Mouse (Mus musculus) liver, embryonic 14.5 days (tissue): Measurements from ENCODE around the gene P3h2. TPM values are rescaled to one million over a fixed set of nuclear protein-coding genes. Genes with fewer than 3 reads are reported as not detected.

Experiments
- ATAC-seq: fragments of 200-750 bp; cut with Nextera tagmentation; 2 replicates; pipeline ENCODE4 v1.8.0; 2017; ENCODE audit warnings: moderate number of reproducible peaks, mild to moderate bottlenecking, moderate library complexity; ENCODE audit not compliant: insufficient read depth
- DNase-seq, 3 experiments: peaks; one replicate each; pipeline ENCODE4 v3.0.0-alpha.2; 2012 to 2013; ENCODE audit warnings: low read depth in 3 of 3, low spot score in 3 of 3
- H3K27ac ChIP-seq: fragments of 300-500 bp; sonication (generic); 2 replicates; pipeline ENCODE4 v1.5.1; 2014; ENCODE audit warnings: moderate library complexity, mild to moderate bottlenecking, control low read depth, inconsistent platforms
- H3K27me3 ChIP-seq: fragments of 300-500 bp; sonication (generic); 2 replicates; pipeline ENCODE4 v1.6.1; 2014; ENCODE audit warnings: mild to moderate bottlenecking, low read length, moderate library complexity; ENCODE audit not compliant: control insufficient read depth, insufficient read depth
- H3K36me3 ChIP-seq: fragments of 300-500 bp; sonication (generic); replicated peaks from 2 replicates; pipeline ENCODE4 v1.6.1; 2014; ENCODE audit warnings: low read depth; ENCODE audit not compliant: control insufficient read depth, insufficient read depth
- H3K4me1 ChIP-seq, 2 experiments: fragments of 200-500 bp in 1 of 2; fragments of 300-500 bp in 1 of 2; sonication (generic) in 1 of 2; replicated peaks; 2 replicates each; pipeline ENCODE4 v1.6.1; 2012 to 2014; ENCODE audit warnings: antibody characterized with exemption in 1 of 2, inconsistent platforms in 1 of 2, low read length in 1 of 2; ENCODE audit not compliant: control insufficient read depth in 2 of 2, insufficient read depth in 2 of 2
- H3K4me2 ChIP-seq: fragments of 300-500 bp; sonication (generic); 2 replicates; pipeline ENCODE4 v1.6.1; 2014; ENCODE audit warnings: low read depth, mild to moderate bottlenecking, control low read depth, moderate library complexity
- H3K4me3 ChIP-seq, 2 experiments: fragments of 200-500 bp in 1 of 2; fragments of 300-500 bp in 1 of 2; sonication (generic) in 1 of 2; 2 replicates each; pipeline ENCODE4 v1.5.1; 2012 to 2014; ENCODE audit warnings: low read depth in 2 of 2, low read length in 2 of 2, mild to moderate bottlenecking in 2 of 2, control low read depth in 1 of 2, inconsistent platforms in 1 of 2, moderate library complexity in 1 of 2; ENCODE audit not compliant: insufficient read depth in 1 of 2
- H3K9ac ChIP-seq: fragments of 300-500 bp; sonication (generic); replicated peaks from 2 replicates; pipeline ENCODE4 v1.6.1; 2014; ENCODE audit warnings: mild to moderate bottlenecking, control low read depth, moderate library complexity
- H3K9me3 ChIP-seq: fragments of 300-500 bp; sonication (generic); 2 replicates; pipeline ENCODE4 v1.6.1; 2016; ENCODE audit warnings: low read length, mixed read lengths; ENCODE audit not compliant: control insufficient read depth
- CTCF ChIP-seq: IDR thresholded peaks from 2 replicates; pipeline ENCODE4 v1.5.1; 2016; ENCODE audit warnings: antibody characterized with exemption, low read depth, control low read depth
- EP300 ChIP-seq: IDR thresholded peaks from 2 replicates; pipeline ENCODE4 v1.6.1; 2016; ENCODE audit warnings: antibody characterized with exemption, low read depth
- WGBS: fragments of 180-500 bp; shearing (Covaris S2); extraction: QIAGEN DNeasy Blood & Tissue Kit; methylation state at CpG from one replicate; pipeline ENCODE4 v1.1.7; 2014; ENCODE audit not compliant: insufficient replicate concordance; 5-methylcytosine and 5-hydroxymethylcytosine counted together
- polyA plus RNA-seq, 2 experiments: library from polyadenylated mRNA; depleted of rRNA in 1 of 2; stranded (reverse) in 1 of 2; unstranded in 1 of 2; fragments of >200 nt; fragmentation: Nextera tagmentation in 1 of 2; extraction: Ambion mirVana in 1 of 2; gene quantifications; 2 replicates each; pipeline versions ENCODE4 v1.2.1 to v1.2.3; 2012 to 2014

P3h2 gene
- 0.50 and 0.89 TPM in 2 replicates for polyA plus RNA-seq (2012; rRNA removed)
- polyA plus RNA-seq (2014; fragmentation: Nextera tagmentation; extraction: Ambion mirVana): 0.67 and 0.86 TPM in 2 replicates

DNA sequence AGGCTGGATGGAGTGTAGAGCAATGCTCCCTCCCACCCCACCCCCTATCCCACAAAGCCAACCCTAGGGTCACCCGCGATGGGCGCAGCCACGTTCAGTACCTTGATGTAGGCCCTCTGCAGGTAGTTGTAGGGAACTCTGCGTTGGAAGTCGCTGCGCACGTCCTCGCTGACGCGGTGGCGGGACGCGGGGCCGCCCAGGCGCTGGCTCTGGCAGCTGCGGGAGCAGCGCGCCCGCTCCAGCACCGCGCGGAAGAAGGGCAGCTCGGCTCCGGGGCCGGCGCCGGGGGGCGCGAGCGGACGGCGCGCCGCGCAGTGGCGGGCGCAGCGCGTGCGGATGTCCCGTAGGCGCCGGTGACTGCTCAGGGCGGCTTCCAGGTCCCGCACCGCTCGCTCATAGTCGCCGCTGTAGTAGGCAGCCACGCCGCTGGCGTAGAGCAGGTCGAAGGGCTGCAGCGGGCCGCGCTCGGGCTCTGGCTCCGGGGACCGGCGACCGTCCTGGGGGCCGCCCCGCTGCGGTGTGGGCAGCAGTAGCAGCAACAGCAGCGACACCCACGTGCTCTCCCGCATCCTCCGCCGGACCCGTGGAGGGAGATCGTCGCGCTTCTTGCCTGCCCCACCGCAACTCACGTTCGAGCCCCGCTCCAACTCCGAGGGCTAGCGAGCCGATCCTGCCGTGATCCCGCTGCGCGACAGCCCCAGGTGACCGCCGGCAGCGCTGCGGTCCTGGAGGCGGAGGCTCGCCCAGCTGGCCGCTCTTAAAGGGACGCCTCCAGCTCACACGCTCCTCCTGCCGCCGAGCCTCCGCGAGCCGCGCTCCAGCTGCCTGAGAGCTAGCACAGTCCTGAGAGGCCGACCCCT lies at the start of gene P3h2:
Gene P3h2, minus strand, starts transcription at position 670 of the 860 bp plus-strand sequence.
- H3K4me2 ChIP-seq: peak within 1 kb of the TSS; percentile 62
- H3K27me3 ChIP-seq: peaks cover 20% of the 10 kb centered on the region
- TF ChIP-seq EP300 (no peak), CTCF (no peak)
- peak; percentile 61; the same call in 1 of the 2 replicates for ATAC-seq
- no peak for DNase-seq
- no peaks in the 10 kb centered on the region for H3K9me3 ChIP-seq
- H3K9ac ChIP-seq: no peak within 1 kb of the TSS
- no peaks in the 10 kb centered on the region for H3K36me3 ChIP-seq
- no peaks in the 10 kb centered on the region for H3K4me1 ChIP-seq
- WGBS: under 1% methylated on average over 98 of the region's 101 CpGs
- H3K27ac ChIP-seq: no peak within 1 kb of the TSS
- H3K4me3 ChIP-seq: peak within 1 kb of the TSS; percentile 49 to 51

DNA sequence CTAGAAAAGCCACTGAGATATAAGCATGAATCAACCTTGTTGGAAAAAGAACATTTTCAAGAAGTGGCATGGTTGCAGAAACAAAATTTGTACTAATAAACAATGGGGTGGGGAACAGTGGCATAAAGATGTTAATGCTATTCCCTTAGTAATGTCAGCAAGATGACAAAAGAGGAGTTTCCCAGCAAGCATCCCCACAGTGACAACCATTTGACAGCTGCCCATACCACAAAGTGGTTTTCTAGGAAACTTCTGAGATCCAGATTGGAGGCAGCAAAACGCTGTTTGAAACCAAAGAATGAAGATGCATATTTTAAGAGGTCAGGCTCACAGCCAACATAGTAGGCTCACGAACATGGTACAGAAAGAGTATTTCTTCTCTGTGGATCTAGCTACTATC lies 46.7 kb upstream of the P3h2 start:
- Histone ChIP-seq H3K27ac (no peak overlapping the region), H3K9me3 (no peaks in the 10 kb centered on the region), H3K4me2 (no peak overlapping the region), H3K9ac (no peak overlapping the region), H3K4me3 (no peak overlapping the region), H3K4me1 (no peaks in the 10 kb centered on the region), H3K27me3 (no peaks in the 10 kb centered on the region), H3K36me3 (no peaks in the 10 kb centered on the region)
- TF ChIP-seq EP300 (no peak), CTCF (no peak)
- no peak for ATAC-seq
- DNase-seq: no peak
- 39% methylated on average over 2 of the region's 2 CpGs for WGBS

DNA sequence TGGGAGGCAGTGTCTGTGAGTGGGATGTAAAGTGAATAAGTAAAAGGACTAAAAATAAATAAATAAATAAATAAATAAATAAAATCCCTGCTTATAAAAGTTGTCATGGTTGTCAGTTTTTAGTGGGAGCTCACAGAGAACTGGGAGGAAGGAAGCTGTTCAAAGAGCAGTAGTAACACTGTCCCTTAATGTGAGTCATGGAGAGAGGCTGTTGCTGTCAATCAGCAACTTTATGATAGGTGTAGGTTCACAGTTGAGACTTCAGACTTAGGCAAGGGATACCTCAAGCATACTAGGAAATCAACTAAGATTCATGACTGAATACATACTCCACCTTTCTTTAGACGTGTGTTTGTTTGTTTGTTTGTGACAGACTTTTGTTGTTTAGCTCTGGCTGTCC lies 45.4 kb upstream of the P3h2 start:
- H3K4me3 ChIP-seq: no peak overlapping the region
- TF ChIP-seq CTCF (no peak), EP300 (no peak)
- no peak overlapping the region for H3K9ac ChIP-seq

DNA sequence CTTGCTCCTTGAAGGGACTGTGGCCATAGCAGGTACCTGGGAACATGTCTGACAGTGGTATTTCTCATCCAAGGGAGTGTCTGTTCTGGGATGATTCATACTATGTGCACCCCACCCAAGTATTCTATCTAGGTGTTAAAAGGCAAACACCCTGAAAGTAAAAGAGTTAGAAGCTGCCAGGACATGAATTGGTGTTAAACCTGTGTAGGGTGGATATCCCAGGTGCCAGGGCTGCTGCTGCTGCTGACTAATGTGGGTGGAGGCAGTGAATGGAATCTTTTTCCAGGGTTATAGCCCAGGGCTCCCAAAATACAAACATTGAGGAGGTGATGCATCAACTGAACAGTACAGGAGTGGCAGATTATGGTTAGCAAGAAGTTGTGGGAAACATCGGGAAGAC lies 41.3 kb upstream of the P3h2 start:
- TF ChIP-seq CTCF: no peak
- TF ChIP-seq EP300: no peak
- Histone ChIP-seq H3K27ac (no peak overlapping the region), H3K4me2 (no peak overlapping the region), H3K9ac (no peak overlapping the region), H3K9me3 (no peaks in the 10 kb centered on the region), H3K4me1 (no peaks in the 10 kb centered on the region), H3K36me3 (no peaks in the 10 kb centered on the region), H3K27me3 (no peaks in the 10 kb centered on the region), H3K4me3 (no peak overlapping the region)
- WGBS: 62% methylated on average over 1 of the region's 1 CpGs
- DNase-seq: no peak
- no peak for ATAC-seq

More for the DNA sequence above, 45.4 kb upstream of the P3h2 start:
- Histone ChIP-seq H3K4me1 (no peaks in the 10 kb centered on the region), H3K27me3 (no peaks in the 10 kb centered on the region), H3K4me2 (no peak overlapping the region), H3K9me3 (no peaks in the 10 kb centered on the region), H3K36me3 (no peaks in the 10 kb centered on the region), H3K27ac (no peak overlapping the region)
- ATAC-seq (no peak), DNase-seq (no peak)
- WGBS: 42% methylated on average over 1 of the region's 1 CpGs

GRCm38 (mm10) chr16:26131126-26131525 lies 25.5 kb upstream of the P3h2 start:
- no peak for ATAC-seq
- WGBS: 50% methylated on average over 1 of the region's 1 CpGs
- Histone ChIP-seq H3K9me3 (no peaks in the 10 kb centered on the region), H3K27me3 (no peaks in the 10 kb centered on the region), H3K9ac (no peak overlapping the region), H3K4me1 (no peaks in the 10 kb centered on the region), H3K4me3 (no peak overlapping the region), H3K27ac (no peak overlapping the region), H3K36me3 (no peaks in the 10 kb centered on the region), H3K4me2 (no peak overlapping the region)
- TF ChIP-seq CTCF: no peak
- no peak for TF ChIP-seq EP300
- no peak for DNase-seq
